Mouse (Mus musculus): ENCODE data around the gene 9330182L06Rik.

Gene 9330182L06Rik

GRCm38 (mm10) chr5:9265586-9266279 lies at the start of gene 9330182L06Rik:
9330182L06Rik (plus strand) TSS chr5:9266118.
- DNase-seq (ENCODE audit: low read depth, low spot score), result peak; percentile 46

DNA sequence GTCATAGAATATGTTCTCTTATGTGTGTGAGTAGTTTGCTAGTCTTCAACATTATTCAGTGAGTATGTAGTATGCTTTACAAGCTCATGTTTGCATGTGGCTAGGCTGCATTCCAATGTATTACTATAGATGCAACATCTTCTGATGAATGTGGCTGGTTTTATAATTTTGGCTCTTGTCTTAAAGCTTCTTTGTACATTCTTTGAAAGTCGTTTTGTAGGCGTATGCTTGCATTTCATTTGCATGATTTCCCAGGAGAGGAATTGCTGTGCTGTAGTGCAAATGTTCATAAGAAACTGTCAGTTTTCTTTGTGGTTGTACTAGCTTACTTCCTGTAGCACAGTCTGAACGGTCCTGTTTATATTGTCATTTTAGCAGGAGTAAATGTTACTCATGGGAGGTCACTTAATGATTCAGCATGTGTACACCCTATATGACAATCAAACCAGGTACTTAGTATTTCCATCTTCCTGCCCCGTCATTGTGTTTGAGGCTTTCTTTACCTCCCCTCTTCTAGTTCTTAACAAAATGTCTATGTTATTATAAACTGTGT lies 38.4 kb upstream of the 9330182L06Rik start:
- DNase-seq (ENCODE audit: low read depth, low spot score), result no peak

- DNase-seq (ENCODE audit: low read depth, low spot score), result no peak
Observed at GRCm38 (mm10) chr5:9264361-9264760, 1.6 kb upstream of the 9330182L06Rik start.

GRCm38 (mm10) chr5:9266280-9266923 lies 484 bp downstream of the 9330182L06Rik start:
- DNase-seq (ENCODE audit: low read depth, low spot score), result peak; percentile 35

- DNase-seq (ENCODE audit: low read depth, low spot score), result no peak
Observed at GRCm38 (mm10) chr5:9269666-9270065, 3.7 kb downstream of the 9330182L06Rik start.

- no peak for DNase-seq (ENCODE audit: low read depth, low spot score)
Observed at GRCm38 (mm10) chr5:9272976-9273375, 7.1 kb downstream of the 9330182L06Rik start.

- no peak for DNase-seq (ENCODE audit: low read depth, low spot score)
Observed at GRCm38 (mm10) chr5:9295777-9296549, 30.0 kb downstream of the 9330182L06Rik start.

GRCm38 (mm10) chr5:9296550-9296928 lies 30.6 kb downstream of the 9330182L06Rik start:
- DNase-seq (ENCODE audit: low read depth, low spot score), result no peak

DNA sequence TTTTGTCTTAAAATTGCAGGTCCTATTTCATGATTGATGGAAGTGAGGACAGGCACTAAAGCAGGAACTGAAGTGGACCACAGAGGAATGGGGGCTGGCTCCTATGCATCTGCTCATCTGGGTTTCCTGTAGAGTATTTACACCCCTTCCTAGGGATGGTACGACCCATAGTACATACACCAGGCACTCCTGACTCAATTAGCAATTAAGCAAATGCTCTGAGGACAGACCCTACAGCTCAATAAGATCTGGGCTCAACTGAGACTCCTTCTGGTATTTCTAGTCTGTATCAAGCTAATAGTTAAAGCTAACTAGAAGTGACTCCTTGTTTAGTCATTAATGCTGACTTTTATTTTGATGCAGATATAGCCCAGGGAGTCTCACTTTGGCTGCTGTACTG lies 60.9 kb downstream of the 9330182L06Rik start:
- DNase-seq (ENCODE audit: low read depth, low spot score), result no peak

- no peak for DNase-seq (ENCODE audit: low read depth, low spot score)
Observed at GRCm38 (mm10) chr5:9327528-9327927, 61.6 kb downstream of the 9330182L06Rik start.

DNA sequence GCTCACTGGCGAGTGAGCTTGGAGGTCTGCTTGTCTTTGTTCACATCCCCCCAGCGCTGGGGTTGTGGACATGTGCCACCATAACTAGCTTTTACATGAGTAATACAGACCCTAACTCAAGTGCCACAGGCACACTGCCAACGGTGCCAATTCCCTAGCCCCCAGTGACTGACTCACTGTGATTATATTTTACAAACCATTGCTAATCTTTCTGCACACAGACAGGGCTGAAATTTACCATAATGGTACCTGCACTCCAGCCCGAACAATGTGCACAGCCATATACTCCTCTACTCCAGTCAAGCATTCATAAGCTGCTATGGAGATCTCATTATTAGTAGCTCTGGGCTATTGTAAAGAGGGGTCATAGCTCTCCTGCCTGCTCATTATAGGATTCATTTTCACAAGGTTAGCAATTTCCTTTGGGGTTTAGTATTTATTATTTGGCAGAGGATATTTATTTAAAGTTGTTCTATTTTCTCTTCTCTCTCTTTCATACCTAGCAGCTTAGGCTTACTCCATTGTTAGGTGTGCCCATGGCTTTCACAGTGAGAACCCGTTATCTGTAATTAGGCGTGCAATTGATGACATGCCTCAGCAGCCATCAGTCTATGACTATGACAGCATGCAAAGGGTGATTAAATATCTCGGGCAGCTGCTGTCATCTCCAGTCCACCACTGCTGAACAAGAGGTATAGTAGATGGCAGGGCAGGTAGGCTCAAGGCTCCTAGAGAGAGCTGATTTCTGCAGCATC lies 73.0 kb downstream of the 9330182L06Rik start:
- no peak for DNase-seq (ENCODE audit: low read depth, low spot score)

DNA sequence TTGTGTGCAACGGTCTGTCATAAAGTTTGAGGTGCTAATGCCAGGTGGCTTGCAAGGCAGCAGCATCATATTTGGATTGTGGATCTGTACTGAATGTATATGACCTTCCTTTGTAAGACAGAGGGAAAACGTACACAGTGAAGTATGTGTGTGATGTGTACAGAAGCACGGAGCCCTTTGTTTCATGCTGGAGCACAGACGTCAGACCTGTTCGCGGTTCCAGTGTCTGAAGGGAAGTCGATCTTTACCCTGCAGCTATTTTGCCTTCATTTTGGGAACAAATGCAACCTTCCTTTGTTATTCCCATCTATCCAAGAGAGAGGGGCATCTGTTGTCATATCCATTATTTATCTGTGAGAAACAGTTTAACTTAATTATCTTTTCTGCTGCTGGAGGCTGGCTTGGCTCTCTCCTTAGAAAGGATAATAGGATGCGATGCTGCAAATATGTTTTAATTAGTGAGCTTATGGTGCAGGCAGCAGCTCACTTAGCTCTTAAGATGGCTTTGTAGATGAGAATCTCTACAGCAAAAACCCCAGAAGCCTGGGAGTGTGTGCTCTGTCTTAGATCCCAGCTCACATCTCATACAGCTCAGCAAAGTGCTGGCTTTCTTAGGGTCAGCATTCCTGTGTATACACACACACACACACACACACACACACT lies 73.7 kb downstream of the 9330182L06Rik start:
- DNase-seq (ENCODE audit: low read depth, low spot score), result no peak

- DNase-seq (ENCODE audit: low read depth, low spot score), result peak; percentile 5
Observed at GRCm38 (mm10) chr5:9344581-9344980, 78.7 kb downstream of the 9330182L06Rik start.

DNA sequence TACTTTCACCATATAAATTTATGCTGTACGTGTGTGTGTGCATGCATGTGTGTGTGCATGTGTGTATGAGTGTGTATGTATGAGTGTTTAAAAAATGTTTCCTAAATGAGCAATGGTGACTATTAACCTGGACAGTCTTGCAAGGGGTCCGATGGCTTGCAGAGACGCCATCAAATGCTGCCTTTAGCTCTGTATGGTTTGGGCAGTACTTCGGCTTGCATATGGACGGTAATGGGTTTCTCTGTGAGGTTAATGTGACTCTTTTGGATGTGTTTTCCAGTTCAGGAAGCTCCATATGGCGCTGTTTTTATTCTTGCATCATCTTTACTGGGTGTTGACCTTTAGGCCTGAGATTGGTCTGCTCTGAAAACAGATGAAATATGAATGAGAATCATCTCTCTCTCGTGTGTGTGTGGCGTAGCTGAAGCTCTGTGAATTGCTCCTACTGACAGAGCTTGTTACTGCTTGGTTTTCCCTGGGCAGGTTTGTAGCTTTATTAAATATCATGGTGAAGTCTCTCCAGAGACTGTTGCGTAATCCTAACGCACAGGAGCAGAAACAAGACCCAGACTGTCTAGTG lies 79.2 kb downstream of the 9330182L06Rik start:
- DNase-seq (ENCODE audit: low read depth, low spot score), result no peak

DNA sequence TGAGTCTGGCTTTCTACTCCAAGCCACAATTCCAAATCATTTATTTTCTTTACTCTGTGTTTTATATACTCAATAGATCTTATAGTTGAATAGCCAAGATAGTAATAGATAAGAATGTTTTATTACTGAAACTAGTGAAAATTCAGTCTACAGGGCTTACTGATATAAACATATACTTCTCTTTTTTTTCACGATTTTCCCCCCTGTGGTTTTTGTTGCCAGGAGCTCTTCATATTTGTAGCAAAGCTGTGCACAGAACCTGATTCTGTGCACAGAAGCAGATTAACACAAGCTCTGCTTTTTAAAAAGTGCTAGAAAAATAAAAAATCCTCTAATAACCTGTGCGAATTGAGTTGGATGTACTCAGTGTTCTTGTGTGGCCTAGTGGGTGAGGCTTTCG lies 79.7 kb downstream of the 9330182L06Rik start:
- no peak for DNase-seq (ENCODE audit: low read depth, low spot score)

- no peak for DNase-seq (ENCODE audit: low read depth, low spot score)
Observed at GRCm38 (mm10) chr5:9346510-9346909, 80.6 kb downstream of the 9330182L06Rik start.

GRCm38 (mm10) chr5:9352163-9352562 lies 86.2 kb downstream of the 9330182L06Rik start:
- DNase-seq (ENCODE audit: low read depth, low spot score), result no peak

GRCm38 (mm10) chr5:9352646-9353045 lies 86.7 kb downstream of the 9330182L06Rik start:
- DNase-seq (ENCODE audit: low read depth, low spot score), result no peak

DNA sequence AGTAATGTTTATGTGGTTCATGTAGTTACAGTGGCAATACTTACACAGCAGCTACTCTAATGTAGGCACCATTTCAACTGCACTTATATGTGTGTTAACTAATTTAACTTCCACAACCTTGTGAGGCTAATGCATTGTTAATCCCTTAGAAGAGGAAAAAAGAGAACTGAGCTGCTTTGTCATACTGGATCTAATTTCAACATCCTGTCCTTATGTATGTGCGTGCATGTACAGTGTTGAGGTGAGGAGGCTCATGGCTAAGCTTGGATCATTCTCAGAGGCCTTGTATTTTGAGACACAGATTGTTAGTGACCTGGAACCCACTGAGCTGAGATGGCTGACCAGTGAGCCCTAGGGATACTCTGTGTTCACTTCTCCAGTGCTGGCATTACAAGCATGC lies 88.3 kb downstream of the 9330182L06Rik start:
- no peak for DNase-seq (ENCODE audit: low read depth, low spot score)

GRCm38 (mm10) chr5:9358076-9358475 lies 92.2 kb downstream of the 9330182L06Rik start:
- DNase-seq (ENCODE audit: low read depth, low spot score), result no peak
